Mouse (Mus musculus): ENCODE data around the gene Wipi1. TPM values are rescaled to one million over a fixed set of nuclear protein-coding genes. Genes with fewer than 3 reads are reported as not detected.

Wipi1 gene
- polyA plus RNA-seq, 1 experiment = 26.9 TPM

DNA sequence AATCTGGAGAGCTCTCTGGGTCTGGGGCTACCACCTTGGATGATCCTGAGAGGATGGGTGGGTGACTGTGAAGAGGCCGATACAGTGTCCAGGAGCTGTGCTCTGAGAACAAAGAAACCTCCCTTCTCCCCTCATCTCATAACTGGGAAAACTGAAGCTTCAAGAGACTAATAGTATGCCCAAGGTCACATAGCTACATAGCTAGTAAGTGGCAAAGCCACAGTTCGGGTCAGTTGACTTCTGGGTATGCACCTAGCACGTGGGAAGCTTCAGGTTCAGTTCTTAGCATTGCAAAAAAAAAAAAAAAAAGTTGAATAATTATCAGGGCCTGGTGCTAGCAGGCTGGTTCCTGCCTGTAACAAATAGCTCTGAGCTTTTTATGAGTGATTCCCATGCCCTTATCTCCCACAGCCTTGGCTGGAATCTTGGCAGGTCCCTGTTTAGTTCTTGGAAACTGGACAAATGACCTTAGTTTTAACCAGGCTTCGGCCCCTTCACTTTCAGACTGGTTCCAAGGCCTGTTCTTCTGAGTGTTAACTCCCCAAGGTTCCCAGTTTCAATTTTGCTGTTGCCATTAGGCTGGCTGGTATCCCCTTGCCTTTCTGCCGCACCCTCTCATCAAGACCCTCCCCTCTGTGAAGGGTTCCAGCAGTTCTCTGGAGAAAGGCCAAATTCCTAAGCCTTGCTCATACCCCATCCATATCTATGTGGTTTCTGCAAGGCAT lies 29.9 kb upstream of the Wipi1 start:
- Histone ChIP-seq H3K27ac (ENCODE audit: insufficient read depth, low read length) (no peak overlapping the region), H3K36me3 (ENCODE audit: control insufficient read depth, insufficient read depth, low read length, poor library complexity, severe bottlenecking) (no peaks in the 10 kb centered on the region), H3K9ac (ENCODE audit: low read depth, poor library complexity, severe bottlenecking) (no peak overlapping the region), H3K27me3 (ENCODE audit: control insufficient read depth, insufficient read depth, low read length, poor library complexity, severe bottlenecking) (no peaks in the 10 kb centered on the region), H3K4me3 (ENCODE audit: low read depth, low read length) (no peak overlapping the region), H3K9me3 (replicated peaks; ENCODE audit: control insufficient read depth, insufficient read depth, low read length, poor library complexity, severe bottlenecking) (no peaks in the 10 kb centered on the region), H3K4me1 (ENCODE audit: control insufficient read depth, insufficient read depth, low read length) (no peaks in the 10 kb centered on the region)
- no peak for TF ChIP-seq CTCF (IDR thresholded peaks at IDR 0.05; ENCODE audit: low read depth, low read length)
- TF ChIP-seq POLR2A (IDR thresholded peaks at IDR 0.05; ENCODE audit: insufficient read depth, low read length) = no peak
- no peak for TF ChIP-seq EP300 (IDR thresholded peaks at IDR 0.05; ENCODE audit: insufficient read depth, low read depth, low read length)

- Histone ChIP-seq H3K9me3 (replicated peaks; ENCODE audit: control insufficient read depth, insufficient read depth, low read length, poor library complexity, severe bottlenecking) (no peaks in the 10 kb centered on the region), H3K9ac (ENCODE audit: low read depth, poor library complexity, severe bottlenecking) (no peak overlapping the region), H3K4me3 (ENCODE audit: low read depth, low read length) (no peak overlapping the region), H3K4me1 (ENCODE audit: control insufficient read depth, insufficient read depth, low read length) (no peaks in the 10 kb centered on the region), H3K36me3 (ENCODE audit: control insufficient read depth, insufficient read depth, low read length, poor library complexity, severe bottlenecking) (no peaks in the 10 kb centered on the region), H3K27ac (ENCODE audit: insufficient read depth, low read length) (no peak overlapping the region), H3K27me3 (ENCODE audit: control insufficient read depth, insufficient read depth, low read length, poor library complexity, severe bottlenecking) (no peaks in the 10 kb centered on the region)
- TF ChIP-seq POLR2A (IDR thresholded peaks at IDR 0.05; ENCODE audit: insufficient read depth, low read length) = no peak
- no peak for TF ChIP-seq EP300 (IDR thresholded peaks at IDR 0.05; ENCODE audit: insufficient read depth, low read depth, low read length)
- TF ChIP-seq CTCF (IDR thresholded peaks at IDR 0.05; ENCODE audit: low read depth, low read length) = no peak
Observed at GRCm38 (mm10) chr11:109635871-109636395, 24.2 kb upstream of the Wipi1 start.

- no peaks in the 10 kb centered on the region for H3K4me1 ChIP-seq (ENCODE audit: control insufficient read depth, insufficient read depth, low read length)
- H3K27me3 ChIP-seq (ENCODE audit: control insufficient read depth, insufficient read depth, low read length, poor library complexity, severe bottlenecking) = no peaks in the 10 kb centered on the region
- no peaks in the 10 kb centered on the region for H3K9me3 ChIP-seq (replicated peaks; ENCODE audit: control insufficient read depth, insufficient read depth, low read length, poor library complexity, severe bottlenecking)
- no peaks in the 10 kb centered on the region for H3K36me3 ChIP-seq (ENCODE audit: control insufficient read depth, insufficient read depth, low read length, poor library complexity, severe bottlenecking)
- no peak overlapping the region for H3K9ac ChIP-seq (ENCODE audit: low read depth, poor library complexity, severe bottlenecking)
- TF ChIP-seq CTCF (IDR thresholded peaks at IDR 0.05; ENCODE audit: low read depth, low read length) (no peak), EP300 (IDR thresholded peaks at IDR 0.05; ENCODE audit: insufficient read depth, low read depth, low read length) (no peak), POLR2A (IDR thresholded peaks at IDR 0.05; ENCODE audit: insufficient read depth, low read length) (no peak)
- H3K27ac ChIP-seq (ENCODE audit: insufficient read depth, low read length) = no peak overlapping the region
- no peak overlapping the region for H3K4me3 ChIP-seq (ENCODE audit: low read depth, low read length)
Observed at GRCm38 (mm10) chr11:109634928-109635327, 23.2 kb upstream of the Wipi1 start.

GRCm38 (mm10) chr11:109629021-109629521 lies 17.3 kb upstream of the Wipi1 start:
- H3K27me3 ChIP-seq (ENCODE audit: control insufficient read depth, insufficient read depth, low read length, poor library complexity, severe bottlenecking) = no peaks in the 10 kb centered on the region
- H3K36me3 ChIP-seq (ENCODE audit: control insufficient read depth, insufficient read depth, low read length, poor library complexity, severe bottlenecking) = no peaks in the 10 kb centered on the region
- no peaks in the 10 kb centered on the region for H3K9me3 ChIP-seq (replicated peaks; ENCODE audit: control insufficient read depth, insufficient read depth, low read length, poor library complexity, severe bottlenecking)
- no peak for TF ChIP-seq POLR2A (IDR thresholded peaks at IDR 0.05; ENCODE audit: insufficient read depth, low read length)
- TF ChIP-seq EP300 (IDR thresholded peaks at IDR 0.05; ENCODE audit: insufficient read depth, low read depth, low read length) = no peak
- no peak for TF ChIP-seq CTCF (IDR thresholded peaks at IDR 0.05; ENCODE audit: low read depth, low read length)
- H3K9ac ChIP-seq (ENCODE audit: low read depth, poor library complexity, severe bottlenecking) = no peak overlapping the region
- no peak overlapping the region for H3K4me3 ChIP-seq (ENCODE audit: low read depth, low read length)
- H3K4me1 ChIP-seq (ENCODE audit: control insufficient read depth, insufficient read depth, low read length) = no peaks in the 10 kb centered on the region
- H3K27ac ChIP-seq (ENCODE audit: insufficient read depth, low read length) = no peak overlapping the region

- H3K4me1 ChIP-seq (ENCODE audit: control insufficient read depth, insufficient read depth, low read length) = no peaks in the 10 kb centered on the region
- H3K4me3 ChIP-seq (ENCODE audit: low read depth, low read length) = no peak overlapping the region
- H3K27me3 ChIP-seq (ENCODE audit: control insufficient read depth, insufficient read depth, low read length, poor library complexity, severe bottlenecking) = no peaks in the 10 kb centered on the region
- no peak overlapping the region for H3K9ac ChIP-seq (ENCODE audit: low read depth, poor library complexity, severe bottlenecking)
- no peak overlapping the region for H3K27ac ChIP-seq (ENCODE audit: insufficient read depth, low read length)
- no peaks in the 10 kb centered on the region for H3K36me3 ChIP-seq (ENCODE audit: control insufficient read depth, insufficient read depth, low read length, poor library complexity, severe bottlenecking)
- no peak for TF ChIP-seq POLR2A (IDR thresholded peaks at IDR 0.05; ENCODE audit: insufficient read depth, low read length)
- no peak for TF ChIP-seq EP300 (IDR thresholded peaks at IDR 0.05; ENCODE audit: insufficient read depth, low read depth, low read length)
- TF ChIP-seq CTCF (IDR thresholded peaks at IDR 0.05; ENCODE audit: low read depth, low read length) = no peak
- H3K9me3 ChIP-seq (replicated peaks; ENCODE audit: control insufficient read depth, insufficient read depth, low read length, poor library complexity, severe bottlenecking) = no peaks in the 10 kb centered on the region
Observed at GRCm38 (mm10) chr11:109628099-109628498, 16.3 kb upstream of the Wipi1 start.

DNA sequence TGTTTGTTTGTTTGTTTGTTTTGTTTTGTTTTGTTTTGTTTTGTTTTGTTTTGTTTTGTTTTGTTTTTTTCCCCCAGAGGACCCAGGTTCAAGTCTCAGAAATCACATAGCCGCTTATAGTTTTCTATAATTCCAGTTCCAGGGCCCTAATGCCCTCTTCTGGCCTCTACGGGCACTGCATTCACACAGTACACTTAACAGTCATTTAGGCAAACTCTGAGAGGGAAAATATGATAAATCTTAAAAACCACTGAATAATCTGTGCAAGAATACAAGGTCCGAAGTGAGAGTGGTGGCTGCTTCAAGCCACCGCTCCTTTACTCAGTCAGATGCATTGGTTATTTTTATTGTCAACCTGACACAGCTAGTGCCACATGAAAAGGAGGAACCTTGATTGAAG lies 15.9 kb upstream of the Wipi1 start:
- TF ChIP-seq CTCF (IDR thresholded peaks at IDR 0.05; ENCODE audit: low read depth, low read length) (no peak), POLR2A (IDR thresholded peaks at IDR 0.05; ENCODE audit: insufficient read depth, low read length) (no peak), EP300 (IDR thresholded peaks at IDR 0.05; ENCODE audit: insufficient read depth, low read depth, low read length) (no peak)
- Histone ChIP-seq H3K27me3 (ENCODE audit: control insufficient read depth, insufficient read depth, low read length, poor library complexity, severe bottlenecking) (no peaks in the 10 kb centered on the region), H3K9me3 (replicated peaks; ENCODE audit: control insufficient read depth, insufficient read depth, low read length, poor library complexity, severe bottlenecking) (no peaks in the 10 kb centered on the region), H3K9ac (ENCODE audit: low read depth, poor library complexity, severe bottlenecking) (no peak overlapping the region), H3K36me3 (ENCODE audit: control insufficient read depth, insufficient read depth, low read length, poor library complexity, severe bottlenecking) (no peaks in the 10 kb centered on the region), H3K27ac (ENCODE audit: insufficient read depth, low read length) (no peak overlapping the region), H3K4me3 (ENCODE audit: low read depth, low read length) (no peak overlapping the region), H3K4me1 (ENCODE audit: control insufficient read depth, insufficient read depth, low read length) (no peaks in the 10 kb centered on the region)
